ENCODE assay signal across 37 mouse cellular contexts in the genomic region with DNA sequence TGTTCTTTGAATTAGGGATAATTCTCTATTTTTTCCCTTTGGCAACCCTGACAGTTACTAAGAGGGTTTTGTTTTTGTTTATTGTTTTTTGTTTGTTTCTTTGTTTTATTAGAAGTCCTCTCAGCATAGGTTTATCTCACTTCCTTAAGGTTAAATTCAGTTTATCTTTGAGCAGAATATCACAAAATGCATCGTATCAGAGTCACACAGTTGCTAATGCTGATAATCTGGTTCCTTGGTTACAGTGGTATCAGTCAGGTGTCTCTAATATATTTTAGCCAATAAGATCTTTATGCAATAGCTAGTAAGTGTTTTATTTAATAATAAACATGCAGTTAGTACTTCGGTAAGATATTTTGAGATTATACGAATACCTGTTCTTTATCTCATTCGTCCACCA. TPM values are rescaled to one million over a fixed set of nuclear protein-coding genes. Genes with fewer than 3 reads are reported as not detected.
"Had no signal": no experiment of that assay in that cellular context is flagged by ENCODE, and none has a peak within 500 bp of the region (broad histone marks: within the 10 kb centered on the region; RNA-seq: fewer than 3 reads in every experiment).

No protein-coding gene starts in this region.

- H3K4me3 ChIP-seq: embryonic facial prominence, embryonic 10.5 days; embryonic facial prominence, embryonic 12.5 days; embryonic facial prominence, embryonic 13.5 days; embryonic facial prominence, embryonic 15.5 days; erythroblast, embryonic 14.5 days; forebrain, embryonic 10.5 days; forebrain, embryonic 12.5 days; forebrain, embryonic 13.5 days; forebrain, embryonic 15.5 days; gastrocnemius, adult 2 months; heart, adult 2 months had no signal

- H3K9me3 ChIP-seq: embryonic facial prominence, embryonic 10.5 days; embryonic facial prominence, embryonic 12.5 days; embryonic facial prominence, embryonic 13.5 days; embryonic facial prominence, embryonic 15.5 days; forebrain, embryonic 10.5 days; forebrain, embryonic 12.5 days; forebrain, embryonic 13.5 days; forebrain, embryonic 15.5 days had no signal

- H3K9ac ChIP-seq: embryonic facial prominence, embryonic 12.5 days; embryonic facial prominence, embryonic 13.5 days; embryonic facial prominence, embryonic 15.5 days; forebrain, embryonic 12.5 days; forebrain, embryonic 13.5 days; forebrain, embryonic 15.5 days; forebrain, postnatal 0 days had no signal

- H3K36me3 ChIP-seq: embryonic facial prominence, embryonic 12.5 days; forebrain, embryonic 12.5 days; forebrain, embryonic 15.5 days had no signal

- H3K27me3 ChIP-seq: embryonic facial prominence, embryonic 12.5 days; embryonic facial prominence, embryonic 13.5 days; embryonic facial prominence, embryonic 15.5 days; forebrain, embryonic 12.5 days; forebrain, embryonic 13.5 days; forebrain, embryonic 15.5 days had no signal

- ATAC-seq: forebrain, embryonic 13.5 days; forebrain, embryonic 14.5 days; forebrain, embryonic 15.5 days; forebrain, embryonic 16.5 days; forebrain, postnatal 0 days had no signal

- H3K27ac ChIP-seq: embryonic facial prominence, embryonic 10.5 days; embryonic facial prominence, embryonic 12.5 days; embryonic facial prominence, embryonic 13.5 days; embryonic facial prominence, embryonic 15.5 days; forebrain, embryonic 10.5 days; forebrain, embryonic 12.5 days; forebrain, embryonic 13.5 days; forebrain, embryonic 15.5 days; gastrocnemius, adult 2 months; heart, adult 2 months had no signal

- DNase-seq: cerebellum, adult 8-10 months; cerebellum, adult 9-10 months; cerebellum, adult 9-11 months; cerebellum, postnatal 10 days; cerebellum, postnatal 14 days; cerebellum, postnatal 25 days; cerebellum, postnatal 36 days; embryo, embryonic 11 days; forebrain, postnatal 0 days; gastrocnemius, adult 2 months; gastrocnemius, postnatal 10 days; gastrocnemius, postnatal 14 days; gastrocnemius, postnatal 36 days; heart, adult 18-20 months; heart, adult 2 months had no signal

- H3K4me2 ChIP-seq: embryonic facial prominence, embryonic 12.5 days; embryonic facial prominence, embryonic 13.5 days; embryonic facial prominence, embryonic 15.5 days; forebrain, embryonic 12.5 days; forebrain, embryonic 13.5 days; forebrain, embryonic 15.5 days had no signal

- H3K4me1 ChIP-seq: embryonic facial prominence, embryonic 10.5 days; embryonic facial prominence, embryonic 12.5 days; embryonic facial prominence, embryonic 15.5 days; forebrain, embryonic 10.5 days; forebrain, embryonic 15.5 days had no signal

RNA-seq across cellular contexts. Expression of a gene that starts 54.0 kb away (rescaled TPM):
- total RNA-seq: common myeloid progenitor, adult 5-6 weeks; gastrocnemius, adult 18-20 months; gastrocnemius, adult 2 months; gastrocnemius, adult 8-10 months; gastrocnemius, postnatal 10 days; gastrocnemius, postnatal 14 days; gastrocnemius, postnatal 36 days; gastrocnemius, postnatal 4 days; granulocyte monocyte progenitor cell, adult 5-6 weeks; heart, adult 18-20 months; heart, adult 2 months; heart, adult 8-10 months had no signal
- polyA plus RNA-seq: embryonic facial prominence, embryonic 11.5 days; embryonic facial prominence, embryonic 12.5 days; embryonic facial prominence, embryonic 13.5 days; embryonic facial prominence, embryonic 14.5 days; embryonic facial prominence, embryonic 15.5 days; erythroblast, embryonic 14.5 days; forebrain, embryonic 10.5 days; forebrain, embryonic 11.5 days; forebrain, embryonic 12.5 days; forebrain, embryonic 13.5 days; forebrain, embryonic 14.5 days; frontal cortex, adult 2 months; gonadal fat pad, adult 2 months; heart, adult 2 months had no signal
